Mouse (Mus musculus) liver, embryonic 14.5 days (tissue): ENCODE measurements around the gene Nploc4.

Experiments used
- CTCF ChIP-seq: IDR thresholded peaks from 2 replicates; pipeline ENCODE4 v1.5.1; 2016; ENCODE audit warnings: antibody characterized with exemption, low read depth, control low read depth
- EP300 ChIP-seq: IDR thresholded peaks from 2 replicates; pipeline ENCODE4 v1.6.1; 2016; ENCODE audit warnings: antibody characterized with exemption, low read depth

GRCm38 (mm10) chr11:120377337-120377736 lies 60.2 kb downstream of the Nploc4 start:
- no peak for TF ChIP-seq CTCF
- no peak for TF ChIP-seq EP300
